Mouse (Mus musculus) thymus, postnatal 14 days (tissue): ENCODE measurements around the gene Krtap4-1.
"Not testable (repeated sequence)": the region's sequence is repeated elsewhere in the genome, so short reads cannot be mapped to it uniquely, and the experiment has no call there.

Source experiments
- DNase-seq: peaks from one replicate; pipeline ENCODE4 v3.0.0; 2021

Krtap4-1 gene

DNA sequence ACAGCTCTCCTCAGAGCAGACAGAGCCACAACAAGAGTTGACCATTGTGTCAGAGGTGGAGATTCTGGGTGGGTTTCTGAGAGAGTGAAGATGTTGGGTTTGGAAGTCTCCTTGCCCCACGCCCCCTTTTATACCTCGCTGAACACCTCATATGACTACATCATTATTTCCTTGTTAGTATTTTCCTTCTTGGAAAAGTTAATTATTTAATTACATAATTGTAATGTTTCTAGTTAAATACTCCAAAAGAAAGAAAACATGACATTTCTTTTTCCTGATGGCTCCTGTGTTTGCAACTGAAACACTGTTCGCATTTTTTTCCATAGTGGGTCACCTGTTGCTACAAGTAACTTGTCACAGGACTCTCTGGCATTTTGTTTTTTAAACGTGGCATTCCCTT, at the start of gene Krtap4-1:
Krtap4-1 (minus strand) TSS at position 101 of the 400 bp plus-strand sequence.
- DNase-seq: no peak

- DNase-seq: no peak
These were observed 37.8 kb upstream of the Krtap4-1 start, which contains the start of gene Krtap4-6 for GRCm38 (mm10) chr11:99665860-99666259. Gene Krtap4-6, minus strand, starts transcription at chr11:99665960.

DNA sequence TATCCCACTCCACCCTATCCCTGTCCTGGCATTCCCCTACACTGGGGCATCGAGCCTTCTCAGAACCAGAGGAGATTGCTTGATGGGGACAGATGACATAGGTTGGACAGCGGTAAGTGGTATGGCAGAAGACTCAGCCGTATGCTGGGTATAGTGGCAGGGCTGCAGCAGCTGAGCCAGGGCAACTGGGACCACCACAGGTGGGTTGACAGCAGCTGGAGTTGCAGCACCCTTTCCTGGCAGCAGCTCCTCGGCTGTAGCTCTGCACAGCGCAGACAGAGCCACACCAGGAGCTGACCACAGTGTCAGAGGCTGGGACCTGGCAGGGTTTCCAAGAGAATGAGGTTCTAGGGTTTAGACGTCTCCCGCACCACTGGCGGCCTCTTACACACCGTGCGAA, 34.8 kb upstream of the Krtap4-1 start:
- DNase-seq: no peak

DNA sequence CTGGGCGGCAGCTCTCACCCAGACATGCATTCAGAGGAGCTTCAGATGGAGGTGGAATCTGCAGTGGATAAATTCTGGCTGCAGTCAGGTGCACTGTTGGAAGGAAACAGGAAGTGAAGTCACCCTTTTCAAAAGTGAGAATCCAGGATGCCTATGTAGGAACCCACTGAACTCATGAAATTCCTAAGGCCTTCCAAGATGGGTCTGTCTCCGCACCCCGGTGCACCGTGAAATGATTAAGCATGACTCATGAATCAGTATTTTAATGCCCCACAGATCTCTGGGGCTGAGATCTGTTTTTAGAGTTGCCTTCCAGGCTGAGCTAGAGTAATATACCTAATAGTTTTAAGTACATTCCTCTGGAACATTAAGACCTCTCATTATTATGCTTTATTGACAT, 31.2 kb upstream of the Krtap4-1 start:
- no peak for DNase-seq

DNA sequence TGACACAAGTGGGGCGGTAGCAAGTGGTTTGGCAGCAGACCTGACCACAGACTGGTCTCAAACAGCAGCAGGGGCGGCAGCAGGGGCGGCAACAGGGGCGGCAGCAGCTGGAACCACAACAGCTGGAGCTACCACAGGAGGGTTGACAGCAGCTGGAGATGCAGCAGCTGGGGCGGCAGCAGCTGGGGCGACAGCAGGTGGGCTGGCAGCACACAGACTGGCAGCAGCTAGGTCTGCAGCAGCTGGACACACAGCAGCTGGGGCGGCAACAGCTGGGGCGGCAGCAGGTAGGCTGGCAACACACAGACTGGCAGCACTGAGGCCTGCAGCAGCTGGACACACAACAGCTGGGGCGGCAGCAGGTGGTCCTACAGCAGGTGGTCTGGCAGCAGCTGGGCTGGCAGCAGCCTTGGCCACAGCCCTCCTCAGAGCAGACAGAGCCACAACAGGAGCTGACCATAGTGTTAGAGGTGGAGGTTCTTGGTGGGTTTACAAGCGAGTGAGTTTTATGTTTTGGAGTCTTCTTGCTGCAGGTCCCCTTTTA, 30.5 kb upstream of the Krtap4-1 start, which contains the start of gene Gm11563:
Gm11563 (minus strand) TSS at position 494 of the 544 bp plus-strand sequence.
- not testable (repeated sequence) for DNase-seq

DNA sequence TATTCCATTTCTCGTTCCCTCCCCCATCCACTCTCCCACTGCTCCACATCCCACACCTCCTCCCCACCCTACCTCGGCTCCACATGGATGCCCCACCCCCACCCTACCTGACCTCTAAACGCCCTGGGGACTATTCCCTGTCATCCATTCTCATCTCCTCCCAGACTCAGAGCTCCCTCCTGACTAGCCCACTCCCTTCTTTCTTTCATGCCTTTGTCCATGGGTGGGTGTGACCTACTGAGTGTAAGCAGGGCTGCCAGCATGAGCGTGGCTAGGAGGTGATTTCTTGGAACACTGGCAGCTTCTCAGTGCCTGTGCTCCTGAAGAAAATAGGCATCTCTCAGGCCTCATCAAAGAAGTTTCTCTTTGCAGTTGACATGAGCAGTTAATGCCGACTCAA, 29.0 kb upstream of the Krtap4-1 start:
- DNase-seq: no peak

DNA sequence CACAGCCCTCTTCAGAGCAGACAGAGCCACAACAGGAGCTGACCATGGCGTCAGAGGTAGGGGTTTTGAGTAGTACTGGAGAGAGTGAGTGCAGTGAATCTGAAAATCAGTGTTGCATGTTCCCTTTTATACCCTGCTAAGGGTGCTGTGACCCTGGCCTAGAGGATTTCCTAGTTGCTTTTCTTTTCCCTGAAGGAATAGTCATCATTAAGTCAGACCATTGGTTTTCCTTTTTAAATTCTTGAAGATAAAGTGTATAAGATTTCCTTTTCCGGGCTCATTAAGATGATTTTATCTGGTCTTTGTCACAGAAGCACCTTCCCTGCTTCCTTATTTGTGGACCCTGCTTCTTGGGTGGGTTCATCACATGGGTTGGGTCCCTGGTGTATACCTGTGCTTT, 22.1 kb upstream of the Krtap4-1 start, which contains the start of gene Gm11555:
Gm11555 (minus strand) TSS at position 101 of the 400 bp plus-strand sequence.
- no peak for DNase-seq

- no peak for DNase-seq
These were observed 18.4 kb upstream of the Krtap4-1 start for GRCm38 (mm10) chr11:99646444-99646843.

GRCm38 (mm10) chr11:99644351-99644750, 16.3 kb upstream of the Krtap4-1 start:
- DNase-seq: no peak

DNA sequence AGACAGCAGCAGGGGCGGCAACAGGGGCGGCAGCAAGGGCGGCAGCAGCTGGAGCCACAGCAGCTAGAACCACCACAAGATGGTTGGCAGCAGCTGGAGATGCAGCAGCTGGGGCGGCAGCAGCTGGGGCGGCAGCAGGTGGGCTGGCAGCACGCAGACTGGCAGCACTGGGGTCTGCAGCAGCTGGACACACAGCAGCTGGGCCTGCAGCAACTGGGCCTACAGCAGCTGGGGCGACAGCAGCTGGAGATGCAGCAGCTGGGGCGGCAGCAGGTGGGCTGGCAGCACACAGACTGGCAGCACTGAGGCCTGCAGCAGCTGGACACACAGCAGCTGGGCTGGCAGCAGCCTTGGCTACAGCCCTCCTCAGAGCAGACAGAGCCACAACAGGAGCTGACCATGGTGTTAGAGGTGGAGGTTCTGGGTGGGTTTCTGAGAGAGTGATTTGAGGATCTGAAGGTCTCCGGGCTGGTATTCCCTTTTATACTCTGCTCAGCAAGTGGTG, 15.6 kb upstream of the Krtap4-1 start, which contains the start of gene Krtap4-7:
Krtap4-7 (minus strand) TSS at position 455 of the 505 bp plus-strand sequence.
- DNase-seq: not testable (repeated sequence)

GRCm38 (mm10) chr11:99640926-99641325, 12.9 kb upstream of the Krtap4-1 start:
- no peak for DNase-seq

DNA sequence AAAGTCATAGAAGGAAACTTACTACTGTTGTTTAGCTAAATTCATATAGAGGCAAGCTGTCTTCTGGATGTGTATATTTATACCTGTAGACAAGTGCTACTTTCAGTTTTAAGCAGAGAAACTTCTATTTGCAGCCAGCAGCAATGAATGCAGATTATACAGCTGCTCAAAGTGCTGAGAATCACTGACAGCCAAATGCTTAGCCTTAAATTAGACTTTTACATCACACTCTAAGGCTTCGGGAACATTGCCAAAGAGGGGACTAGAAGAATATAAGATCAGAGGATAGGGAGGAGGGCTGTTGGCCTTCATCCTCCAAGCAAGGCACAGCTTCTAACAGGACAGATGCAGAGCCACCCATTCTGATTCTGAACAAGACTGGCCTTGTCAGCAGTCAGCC, 9.0 kb upstream of the Krtap4-1 start:
- no peak for DNase-seq

DNA sequence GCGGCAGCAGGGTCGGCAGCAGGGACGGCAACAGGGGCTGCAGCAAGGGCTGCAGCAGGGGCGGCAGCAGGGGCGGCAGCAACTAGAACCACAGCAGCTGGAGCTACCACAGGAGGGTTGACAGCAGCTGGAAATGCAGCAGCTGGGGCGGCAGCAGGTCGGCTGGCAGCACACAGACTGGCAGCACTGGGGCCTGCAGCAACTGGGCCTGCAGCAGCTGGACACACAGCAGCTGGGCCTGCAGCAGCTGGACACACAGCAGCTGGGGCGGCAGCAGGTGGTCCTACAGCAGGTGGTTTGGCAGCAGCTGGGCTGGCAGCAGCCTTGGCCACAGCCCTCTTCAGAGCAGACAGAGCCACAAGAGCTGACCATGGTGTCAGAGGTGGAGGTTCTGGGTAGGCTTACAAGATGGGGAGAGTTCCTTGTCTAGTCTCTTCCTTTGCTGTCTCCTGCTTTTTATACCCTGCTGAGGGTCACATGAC, 6.7 kb upstream of the Krtap4-1 start, which contains the start of gene Krtap4-2:
Krtap4-2 (minus strand) TSS at position 432 of the 482 bp plus-strand sequence.
- DNase-seq: no peak

GRCm38 (mm10) chr11:99633293-99633692, 5.3 kb upstream of the Krtap4-1 start:
- DNase-seq: no peak

DNA sequence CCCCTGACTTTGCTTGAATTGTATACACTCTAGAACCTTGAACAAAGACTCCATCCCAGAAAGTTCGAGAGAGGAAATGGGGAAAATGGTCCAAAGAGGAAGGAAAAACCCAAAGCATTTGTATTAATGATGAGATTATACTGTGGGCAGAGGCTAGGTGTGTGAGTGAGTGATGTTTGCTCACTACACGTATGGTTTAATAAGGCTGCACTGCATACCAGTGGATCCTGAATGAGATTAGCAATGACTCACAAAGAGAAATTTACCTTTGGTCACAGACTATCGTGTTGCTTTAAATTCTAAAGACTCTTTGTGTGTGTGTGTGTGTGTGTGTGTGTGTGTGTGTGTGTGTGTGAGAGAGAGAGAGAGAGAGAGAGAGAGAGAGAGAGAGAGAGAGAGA, 2.9 kb upstream of the Krtap4-1 start:
- no peak for DNase-seq

DNA sequence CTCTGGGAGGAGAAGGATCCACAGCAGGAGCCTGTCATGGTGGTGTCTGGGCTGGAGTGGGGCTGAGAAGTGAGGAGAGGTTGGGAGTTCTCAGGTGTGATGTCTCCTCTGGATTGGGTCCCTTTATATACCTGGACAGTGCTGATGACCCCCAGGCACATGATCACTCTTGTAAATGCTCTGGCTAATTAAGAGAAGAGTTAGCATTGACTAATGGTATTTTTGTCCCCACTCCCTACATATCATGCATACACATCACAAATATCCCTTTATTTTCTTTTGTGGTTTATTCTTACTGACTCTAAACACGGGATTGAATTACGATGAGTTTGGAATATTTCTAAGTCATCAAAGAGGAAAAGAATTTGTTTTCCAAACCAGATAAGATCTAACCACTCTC, 7.7 kb downstream of the Krtap4-1 start, which contains the start of gene Gm11562:
Gm11562 (minus strand) TSS at position 101 of the 400 bp plus-strand sequence.
- no peak for DNase-seq

GRCm38 (mm10) chr11:99614796-99615363, 13.2 kb downstream of the Krtap4-1 start, which contains the start of gene Krtap2-4:
Gene Krtap2-4, minus strand, starts transcription at chr11:99614846.
- DNase-seq: no peak

GRCm38 (mm10) chr11:99610089-99610488, 17.9 kb downstream of the Krtap4-1 start, which contains the start of gene Gm11937:
Gene Gm11937, minus strand, starts transcription at chr11:99610189.
- DNase-seq: not testable (repeated sequence)

- no peak for DNase-seq
These were observed 18.9 kb downstream of the Krtap4-1 start for GRCm38 (mm10) chr11:99609126-99609525.

DNA sequence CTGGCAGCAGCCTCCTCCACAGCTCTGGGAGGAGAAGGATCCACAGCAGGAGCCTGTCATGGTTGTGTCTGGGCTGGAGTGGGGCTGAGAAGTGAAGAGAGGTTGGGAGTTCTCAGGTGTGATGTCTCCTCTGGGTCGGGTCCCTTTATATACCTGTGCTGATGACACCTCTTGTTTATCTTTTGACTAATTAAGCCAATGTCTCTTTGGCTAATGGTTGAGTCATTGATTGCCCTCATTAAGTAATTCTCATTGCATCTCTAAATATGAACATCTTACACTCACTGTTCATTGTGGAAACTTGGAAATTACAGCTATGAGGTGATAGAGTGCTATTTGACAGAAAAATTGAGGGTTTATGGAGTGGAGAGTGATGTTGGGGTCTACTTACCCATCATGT, 24.8 kb downstream of the Krtap4-1 start, which contains the start of gene Gm11938:
Gm11938 (minus strand) TSS at position 101 of the 400 bp plus-strand sequence.
- DNase-seq: not testable (repeated sequence)

DNA sequence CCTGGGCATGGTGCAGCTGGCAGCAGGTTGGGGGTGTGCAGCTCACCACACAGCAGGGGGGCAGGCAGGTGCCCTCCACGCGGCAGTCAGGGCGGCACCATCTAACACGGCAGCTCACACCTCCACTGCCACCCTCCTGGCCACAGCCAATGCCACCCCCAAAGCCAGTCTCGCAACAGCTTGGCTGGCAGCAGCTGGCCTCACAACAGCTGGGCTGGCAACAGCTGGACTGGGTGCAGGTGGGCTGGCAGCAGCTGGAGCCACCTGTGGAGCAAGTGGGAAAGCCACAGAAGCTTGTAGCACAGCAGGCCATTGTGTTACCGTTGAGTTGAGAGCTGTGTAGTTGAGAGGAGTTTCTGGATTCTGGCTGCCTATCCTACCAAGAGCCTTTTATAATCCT, 30.3 kb downstream of the Krtap4-1 start, which contains the start of gene Krtap9-3:
Krtap9-3 (minus strand) TSS at position 364 of the 400 bp plus-strand sequence.
- not testable (repeated sequence) for DNase-seq

DNA sequence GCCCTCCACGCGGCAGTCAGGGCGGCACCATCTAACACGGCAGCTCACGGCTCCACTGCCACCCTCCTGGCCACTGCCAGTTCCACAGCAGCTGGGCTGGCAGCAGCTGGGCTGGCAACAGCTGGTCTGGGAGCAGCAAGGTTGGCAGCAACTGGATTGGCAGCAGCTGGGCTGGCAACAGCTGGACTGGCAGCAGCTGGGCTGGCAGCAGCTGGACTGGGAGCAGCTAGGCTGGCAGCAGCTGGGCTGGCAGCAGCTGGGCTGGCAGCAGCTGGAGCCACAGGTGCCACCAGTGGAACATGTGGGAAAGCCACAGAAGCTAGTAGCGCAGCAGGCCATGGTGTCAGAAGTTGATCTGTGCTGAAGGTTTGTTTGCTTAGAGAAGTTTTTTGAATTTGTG, 37.1 kb downstream of the Krtap4-1 start, which contains the start of gene Krtap1-3:
Krtap1-3 (minus strand) TSS at position 359 of the 400 bp plus-strand sequence.
- no peak for DNase-seq

GRCm38 (mm10) chr11:99585096-99585495, 42.9 kb downstream of the Krtap4-1 start:
- DNase-seq: no peak
